Mouse (Mus musculus): ENCODE results near the gene F5. TPM values are rescaled to one million over a fixed set of nuclear protein-coding genes. Genes with fewer than 3 reads are reported as not detected.
"Not testable (repeated sequence)": the region's sequence is repeated elsewhere in the genome, so short reads cannot be mapped to it uniquely, and the experiment has no call there.

Gene F5
- total RNA-seq, 2 experiments from 2014 or later, result 1.4 to 1.9 TPM

- peak in 1 of 2 experiments; percentile 42 for DNase-seq
Measured at GRCm38 (mm10) chr1:164159781-164160180, 8.1 kb downstream of the F5 start.

- DNase-seq, result no peak
Measured at GRCm38 (mm10) chr1:164162745-164163144, 11.1 kb downstream of the F5 start.

GRCm38 (mm10) chr1:164168818-164169217 lies 17.2 kb downstream of the F5 start:
- DNase-seq, result no peak

GRCm38 (mm10) chr1:164170434-164170833 lies 18.8 kb downstream of the F5 start:
- no peak for DNase-seq

GRCm38 (mm10) chr1:164173145-164173544 lies 21.5 kb downstream of the F5 start:
- no peak for DNase-seq

GRCm38 (mm10) chr1:164176856-164177255 lies 25.2 kb downstream of the F5 start:
- DNase-seq, result no peak

- peak in 1 of 2 experiments; percentile 10 for DNase-seq
Measured at GRCm38 (mm10) chr1:164178429-164178828, 26.8 kb downstream of the F5 start.

- peak; percentile 42 to 84 for DNase-seq
Measured at GRCm38 (mm10) chr1:164184142-164184870, 32.7 kb downstream of the F5 start.

- DNase-seq, result peak in 1 of 2 experiments; percentile 5
Measured at GRCm38 (mm10) chr1:164184871-164185223, 33.2 kb downstream of the F5 start.

GRCm38 (mm10) chr1:164185316-164185715 lies 33.7 kb downstream of the F5 start:
- DNase-seq, result no peak

- no peak for DNase-seq
Measured at GRCm38 (mm10) chr1:164187002-164187560, 35.4 kb downstream of the F5 start.

GRCm38 (mm10) chr1:164199551-164199950 lies 47.9 kb downstream of the F5 start:
- DNase-seq, result no peak

GRCm38 (mm10) chr1:164208437-164208836 lies 56.8 kb downstream of the F5 start:
- no peak for DNase-seq

- no peak for DNase-seq
Measured at GRCm38 (mm10) chr1:164210899-164211298, 59.3 kb downstream of the F5 start.

GRCm38 (mm10) chr1:164212686-164213085 lies 61.0 kb downstream of the F5 start:
- DNase-seq, result no peak

GRCm38 (mm10) chr1:164214190-164214589 lies 62.6 kb downstream of the F5 start:
- no peak for DNase-seq

- no peak for DNase-seq
Measured at GRCm38 (mm10) chr1:164215097-164215496, 63.5 kb downstream of the F5 start.

GRCm38 (mm10) chr1:164215540-164215939 lies 63.9 kb downstream of the F5 start:
- DNase-seq, result no peak

- DNase-seq, result peak in 1 of 2 experiments; percentile 11
Measured at GRCm38 (mm10) chr1:164217791-164218685, 66.4 kb downstream of the F5 start.

GRCm38 (mm10) chr1:164220261-164220660 lies 68.6 kb downstream of the F5 start:
- no peak for DNase-seq

- no peak for DNase-seq
Measured at GRCm38 (mm10) chr1:164223089-164223488, 71.5 kb downstream of the F5 start.

GRCm38 (mm10) chr1:164231937-164232570 lies 80.4 kb downstream of the F5 start:
- not testable (repeated sequence) for DNase-seq
